In genomic region chr12:89553223-89553880, GRCm38 (mm10) we compare ENCODE assay signal across 19 mouse cellular contexts.
DNase-seq lines count a peak whose midpoint lies in the region; ATAC-seq lines count a peak whose summit lies in the region.
"Had no signal": no experiment of that assay in that cellular context is flagged by ENCODE, and none has a peak within 500 bp of the region (broad histone marks: within the 10 kb centered on the region; RNA-seq: fewer than 3 reads in every experiment).

No protein-coding gene starts in this region.

- DNase-seq in cerebellum, postnatal 4 days (ENCODE audit: low spot score in 2 of 2) = no peak
- peak; percentile 96 for DNase-seq in brain, adult 2 months (ENCODE audit: low read depth, low spot score)
- peak; percentile 72 for DNase-seq in cerebellum, adult 8-10 months
- DNase-seq in cerebellum, postnatal 25 days = peak; percentile 69 to 80
- DNase-seq in layer of hippocampus, adult 9-11 months = no peak
- no peak for DNase-seq in adipocyte (ENCODE audit: low spot score)
- DNase-seq in kidney, adult 18-20 months = no peak
- DNase-seq: adrenal gland, adult 8-10 months; gastrocnemius, adult 2 months; heart, adult 2 months; heart, postnatal 4 days; kidney, adult 8-10 months; kidney, postnatal 10 days; right cerebral cortex, postnatal 14 days; thymus, postnatal 36 days had no signal

- ATAC-seq in cerebellum, adult (ENCODE audit: insufficient number of reproducible peaks, low FRiP score, low TSS enrichment) = peak; percentile 92
- ATAC-seq: activated CD4-positive, CD25-positive, alpha-beta regulatory T cell, adult 4 months; forebrain, embryonic 16.5 days; intestine, embryonic 15.5 days had no signal

Comparison
In these comparisons a context has a peak if more than half of its experiments do, and no peak if none do; other contexts are left out.
1. DNase-seq: peak in brain, adult 2 months (single experiment), cerebellum, adult 8-10 months (single experiment) and cerebellum, postnatal 25 days (2 of 2); none in cerebellum, postnatal 4 days (0 of 2), layer of hippocampus, adult 9-11 months (single experiment), adipocyte (single experiment) and kidney, adult 18-20 months (single experiment).